Mouse (Mus musculus): ENCODE results near the gene Gabarapl2.

DNA sequence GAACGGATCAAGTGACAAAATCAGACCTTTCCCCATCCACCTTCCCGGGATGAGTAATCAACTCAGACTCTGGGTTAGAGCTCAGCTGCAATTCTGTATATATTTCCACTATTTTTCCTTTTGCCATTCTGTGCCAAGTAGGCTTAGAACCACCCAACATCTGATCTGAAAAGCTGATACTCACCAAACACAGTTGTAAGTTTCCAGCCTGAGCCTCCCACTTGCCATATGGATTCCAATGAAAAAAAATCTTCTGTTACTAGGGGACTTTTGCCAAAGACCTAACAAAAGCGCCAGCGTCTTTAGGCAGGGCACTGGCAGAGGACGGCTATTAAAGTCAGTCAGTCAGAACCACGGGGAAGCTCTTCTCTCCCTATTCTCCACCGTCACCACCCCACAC is 28.9 kb upstream of the Gabarapl2 start:
- TF ChIP-seq CTCF (IDR thresholded peaks at IDR 0.05; ENCODE audit: extremely low read depth, insufficient read depth, low read length) (no peak), POLR2A (IDR thresholded peaks at IDR 0.05; ENCODE audit: extremely low read depth, insufficient read depth, low read length) (no peak)

Data from cortical plate, adult 2 months (tissue).